Mouse (Mus musculus) monocyte, adult 5-6 weeks (primary cell): Measurements from ENCODE around the gene Melk. TPM values are rescaled to one million over a fixed set of nuclear protein-coding genes. Genes with fewer than 3 reads are reported as not detected.

Experiments used
- ATAC-seq: fragments of 153-309, 156-312 bp; replicated peaks from 2 replicates; pipeline ENCODE4 v1.8.0; 2017; ENCODE audit warnings: mild to moderate bottlenecking; ENCODE audit not compliant: low TSS enrichment, insufficient number of reproducible peaks, severe bottlenecking, poor library complexity, low FRiP score
- total RNA-seq: library from RNA; stranded (forward); fragments of 200-1000, 200-491, 200-594 nt; gene quantifications from 3 replicates; pipeline ENCODE4 v1.2.3, GENCODE M21; 2017

Melk gene
- 0.48 to 1.2 TPM in 2 of 3 replicates, not detected in the other for total RNA-seq

GRCm38 (mm10) chr4:44300781-44301750 is at the start of gene Melk:
TSS of gene Melk (plus strand) at chr4:44300876.
- peak; percentile 85 for ATAC-seq

GRCm38 (mm10) chr4:44251521-44251920 is 49.2 kb upstream of the Melk start:
- no peak for ATAC-seq

DNA sequence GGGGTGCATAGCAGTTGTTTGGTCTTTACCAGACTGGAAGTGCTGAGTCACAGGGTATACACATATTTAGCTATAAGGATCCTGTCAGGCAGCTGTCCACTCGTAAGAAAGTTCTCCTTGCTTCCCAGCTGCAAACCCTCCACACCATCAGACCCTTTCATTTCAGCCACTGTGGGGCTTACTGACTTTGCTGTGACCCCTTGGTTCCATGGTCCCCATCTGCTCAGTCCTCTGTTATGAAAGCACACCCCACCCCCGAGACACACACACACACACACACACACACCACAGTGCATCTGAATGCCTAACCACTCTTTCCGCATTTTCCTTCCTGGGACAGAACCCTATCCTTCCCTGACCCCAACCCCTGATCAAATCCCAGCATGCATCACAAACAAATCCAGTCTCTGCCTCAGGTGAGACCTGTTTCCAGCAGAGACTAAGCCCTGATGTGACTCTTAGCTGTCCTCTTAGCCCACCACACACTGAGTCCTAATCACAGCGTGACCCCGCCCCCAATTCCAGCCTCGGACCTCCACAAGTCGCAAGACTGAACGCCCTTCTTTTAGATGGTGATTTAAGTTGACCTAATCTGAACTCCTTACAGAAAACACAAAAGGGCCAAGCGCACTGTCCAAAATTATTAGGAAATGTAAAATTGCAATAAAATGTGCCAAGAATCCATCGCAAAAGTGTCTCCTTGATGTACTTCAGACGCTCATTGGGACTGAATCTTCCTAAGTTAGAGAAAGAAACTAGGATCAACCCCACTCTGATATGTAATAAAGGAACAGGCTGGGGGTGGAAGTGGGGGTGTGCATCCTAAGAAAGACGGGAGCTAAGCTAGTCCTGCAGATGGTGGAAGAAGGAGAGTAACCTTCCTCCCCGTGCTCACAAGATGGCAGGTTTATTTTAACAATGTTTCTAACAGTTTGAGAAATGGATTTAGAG is 48.4 kb upstream of the Melk start:
- ATAC-seq: no peak

GRCm38 (mm10) chr4:44253191-44253590 is 47.5 kb upstream of the Melk start:
- no peak for ATAC-seq

- ATAC-seq: no peak
Observed at GRCm38 (mm10) chr4:44254579-44254978, 46.1 kb upstream of the Melk start.

DNA sequence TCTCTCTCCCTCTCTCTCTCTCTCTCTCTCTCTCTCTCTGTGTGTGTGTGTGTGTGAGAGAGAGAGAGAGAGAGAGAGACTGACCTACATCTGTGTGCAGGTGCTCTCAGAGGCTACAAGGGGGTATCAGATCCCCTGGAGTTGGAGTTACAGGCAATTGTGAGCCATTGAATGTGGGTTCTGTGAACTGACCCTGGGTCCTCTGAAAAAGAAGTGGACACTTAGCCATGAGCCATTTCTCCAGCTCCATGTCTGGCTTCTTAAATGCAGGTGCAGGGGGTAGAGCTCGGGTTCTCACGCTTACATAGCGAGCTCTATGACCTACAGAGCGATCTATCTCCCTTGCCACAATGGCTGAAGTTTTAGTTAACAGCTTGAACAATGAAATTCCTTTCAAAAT is 41.5 kb upstream of the Melk start:
- no peak for ATAC-seq

DNA sequence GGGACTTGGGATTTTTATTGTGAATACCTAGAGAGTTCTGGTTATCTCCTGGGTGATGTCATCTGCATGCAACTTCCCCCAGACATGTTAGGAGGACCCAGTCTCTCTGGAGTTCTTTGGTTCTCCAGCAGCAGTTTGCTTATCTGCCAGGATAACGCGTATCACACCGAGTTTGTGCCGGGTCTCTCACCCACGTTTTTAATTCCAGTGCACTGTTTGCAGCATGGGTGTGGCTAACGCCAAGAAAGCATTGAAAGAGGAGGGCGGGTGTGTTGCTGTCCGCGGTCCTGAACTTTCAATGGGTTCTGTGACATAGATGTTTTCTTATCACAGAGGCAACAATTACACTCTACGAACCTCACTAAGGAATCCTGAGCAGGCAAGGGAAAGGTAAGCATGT is 40.4 kb upstream of the Melk start:
- no peak for ATAC-seq

- no peak for ATAC-seq
Observed at GRCm38 (mm10) chr4:44265500-44265899, 35.2 kb upstream of the Melk start.

DNA sequence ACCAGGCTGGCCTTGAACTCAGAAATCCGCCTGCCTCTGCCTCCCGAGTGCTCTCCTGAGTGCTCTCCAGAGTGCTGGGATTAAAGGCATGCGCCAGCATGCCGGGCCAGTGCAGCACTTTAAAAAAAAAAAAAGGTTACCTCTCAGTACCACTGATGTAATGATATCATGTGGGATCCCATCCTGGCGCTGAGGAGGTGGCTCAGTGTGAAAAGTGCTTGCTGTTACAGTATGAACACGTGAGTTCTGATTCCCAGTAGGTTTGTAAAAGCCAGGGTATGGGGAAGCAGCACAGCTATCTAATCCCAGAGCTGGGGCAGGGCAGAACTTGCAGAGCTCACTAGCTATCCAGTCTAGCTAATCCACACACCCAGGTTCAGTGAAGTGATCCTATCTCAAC is 33.2 kb upstream of the Melk start:
- ATAC-seq: no peak

GRCm38 (mm10) chr4:44269376-44269817 is 31.3 kb upstream of the Melk start:
- ATAC-seq: no peak

GRCm38 (mm10) chr4:44271134-44271533 is 29.5 kb upstream of the Melk start:
- ATAC-seq: 0 out of 2 replicates have a peak, but pooled peaks have one; percentile 31

DNA sequence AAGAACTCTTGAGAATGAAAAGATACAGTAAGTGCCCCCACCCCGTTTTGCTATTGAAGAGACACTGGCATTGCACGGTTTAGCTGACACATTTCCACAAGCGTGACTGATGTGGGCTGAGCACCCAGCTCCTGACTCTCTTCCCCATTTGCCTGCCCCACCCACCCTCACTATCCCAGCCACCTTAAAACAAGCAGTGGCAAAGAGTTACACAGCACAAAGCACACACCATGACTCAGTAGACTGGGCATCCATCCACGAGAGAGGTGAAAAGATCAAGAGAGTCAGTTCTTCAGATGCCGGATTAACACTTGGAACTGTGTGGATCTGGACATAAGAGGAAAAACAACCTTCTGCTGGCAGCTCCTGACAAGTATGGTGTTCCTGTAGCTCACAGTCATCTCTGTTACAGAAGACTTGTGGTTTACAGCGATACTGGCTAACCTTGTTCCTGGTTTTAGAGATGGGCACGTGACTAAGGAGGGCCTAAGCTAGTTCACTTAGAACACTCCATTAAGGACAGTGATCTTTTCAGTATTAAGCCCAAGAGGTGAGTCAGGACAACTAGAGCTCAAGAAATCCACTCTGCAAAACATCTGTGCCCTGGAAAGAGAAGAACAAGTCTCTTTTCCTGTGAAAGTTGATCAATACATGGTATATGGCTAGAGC is 18.9 kb upstream of the Melk start:
- no peak for ATAC-seq

DNA sequence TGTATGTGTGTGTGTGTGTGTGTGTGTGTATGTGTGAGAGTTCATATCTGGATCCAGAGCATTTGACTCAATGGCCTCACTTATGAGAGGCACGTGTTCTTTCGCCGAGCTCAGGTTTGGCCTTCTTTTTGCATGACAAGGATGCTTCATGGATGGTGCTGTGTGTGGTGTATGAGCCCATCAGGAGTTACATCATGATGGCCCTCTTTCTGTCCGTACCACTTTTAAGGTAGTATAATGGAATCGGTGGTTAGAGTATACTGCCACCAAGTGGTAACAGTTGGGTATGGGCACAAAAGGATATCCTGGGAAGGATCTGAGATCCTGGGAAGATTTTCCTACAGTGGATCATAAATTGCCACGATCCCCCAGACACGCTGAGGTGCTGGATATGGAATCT is 8.1 kb upstream of the Melk start:
- ATAC-seq: peak; percentile 50

DNA sequence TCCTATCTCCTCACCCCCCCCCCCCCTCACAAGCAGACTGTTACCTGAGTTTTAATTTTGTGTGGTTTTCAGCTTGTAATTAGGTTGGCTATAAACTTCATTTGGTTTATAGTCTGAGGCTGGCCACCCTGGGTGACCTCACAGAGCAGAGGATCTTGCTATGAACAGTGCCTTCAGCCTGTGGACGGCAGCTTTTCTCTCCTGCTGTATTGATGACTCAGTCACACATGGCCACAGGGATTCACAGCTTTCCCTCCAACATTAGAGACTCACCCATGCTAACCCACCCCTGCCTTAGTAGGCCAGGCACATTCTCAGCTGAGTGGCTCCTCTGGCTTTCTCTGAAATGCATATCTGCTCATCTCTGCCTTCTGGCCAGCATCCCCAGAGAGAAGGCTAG is 4.8 kb upstream of the Melk start:
- ATAC-seq: no peak

DNA sequence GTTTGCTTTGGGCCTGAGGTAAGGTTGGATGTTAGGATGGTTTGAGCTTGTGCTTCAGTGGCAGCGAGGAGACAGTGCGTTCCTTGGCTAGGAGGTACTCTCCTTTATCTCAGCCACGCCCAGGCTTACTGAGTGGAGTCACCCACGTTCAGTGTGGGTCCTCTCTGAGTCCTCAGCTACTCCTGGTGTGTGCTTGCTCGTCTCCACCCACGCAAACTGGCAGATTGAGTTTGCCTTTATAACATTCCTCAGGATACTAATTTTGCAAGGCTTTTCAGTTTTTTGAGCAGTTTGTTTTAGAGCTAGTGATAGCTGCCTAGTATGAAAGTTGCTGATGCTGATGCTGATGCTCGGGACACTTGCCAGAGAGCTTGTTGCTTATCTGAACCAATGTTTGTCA is 5.9 kb downstream of the Melk start:
- no peak for ATAC-seq

DNA sequence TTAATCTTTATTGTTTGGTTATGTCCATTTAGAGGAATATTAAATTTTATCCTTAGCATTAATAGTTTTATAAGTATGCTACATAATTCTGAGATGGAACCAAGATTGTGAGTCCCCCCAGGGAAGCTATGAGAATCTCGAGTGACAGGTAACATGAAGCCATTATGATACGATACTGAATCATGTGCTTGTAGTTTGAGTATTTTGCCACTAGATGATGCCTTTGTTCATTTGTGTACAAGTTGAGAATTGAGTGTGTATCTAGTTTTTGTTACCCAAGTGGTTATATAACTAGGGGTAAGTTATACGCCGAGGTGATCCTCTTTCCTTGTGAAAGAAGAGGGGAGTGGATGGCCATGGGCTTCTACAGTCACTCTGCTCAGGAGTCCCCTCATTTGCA is 9.8 kb downstream of the Melk start:
- no peak for ATAC-seq

DNA sequence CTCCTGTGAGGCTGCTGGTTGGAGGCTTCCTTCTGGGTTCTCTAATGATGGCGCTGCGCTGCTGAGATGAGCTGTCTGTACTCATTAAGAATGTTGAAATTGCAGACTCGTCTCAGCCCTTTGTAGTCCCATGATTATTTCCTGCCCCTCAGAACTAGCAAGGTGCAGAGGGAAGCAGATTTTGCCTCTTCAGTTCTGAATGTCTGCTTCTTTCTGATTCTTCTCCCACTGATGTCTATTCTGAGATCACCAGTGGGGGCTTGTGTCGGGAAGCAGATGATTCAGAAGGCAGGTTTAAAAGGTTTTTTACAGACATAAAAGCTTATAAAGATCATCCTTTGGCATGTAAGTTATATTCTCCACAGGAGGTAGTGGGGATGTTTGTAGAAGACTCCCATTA is 10.2 kb downstream of the Melk start:
- no peak for ATAC-seq

- ATAC-seq: no peak
Observed at GRCm38 (mm10) chr4:44316270-44316809, 15.7 kb downstream of the Melk start.

DNA sequence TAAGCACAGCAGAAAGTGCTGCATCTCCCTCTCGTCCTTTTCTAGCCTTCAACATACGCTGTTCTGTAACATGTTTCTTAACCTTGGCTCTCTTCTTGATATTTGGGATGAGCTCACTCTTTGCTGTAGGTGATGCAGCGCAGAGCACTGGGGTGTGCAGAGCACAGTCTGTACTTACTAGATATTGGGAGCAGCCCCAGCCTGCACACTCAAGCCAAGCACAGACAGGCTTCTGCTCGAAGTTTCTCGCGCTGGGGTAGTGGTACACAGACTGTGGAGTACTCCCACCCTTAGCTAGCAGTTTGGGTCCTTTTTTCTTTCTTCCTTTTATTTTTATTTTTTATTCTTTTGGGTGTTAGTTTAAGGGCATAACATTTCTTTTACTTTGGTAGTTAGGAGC is 19.8 kb downstream of the Melk start:
- ATAC-seq: no peak
